Mouse (Mus musculus) gastrocnemius, postnatal 36 days (tissue): ENCODE data around the gene Evc2. TPM values are rescaled to one million over a fixed set of nuclear protein-coding genes. Genes with fewer than 3 reads are reported as not detected.

Experiments used
- DNase-seq, 2 experiments: peaks; one replicate each; pipeline ENCODE4 v3.0.0; 2022
- intact Hi-C: fragments of 180-260 bp; cut with DNase I; formaldehyde crosslinking; loops from one replicate; pipeline ENCODE4 v1.15.1; 2025
- long read RNA-seq, 2 experiments: library from polyadenylated mRNA; stranded (forward); transcript quantifications; one replicate each; pipeline ENCODE4 v2.0.0; 2021
- total RNA-seq, 2 experiments: library from RNA; stranded (reverse); gene quantifications; 2 replicates each; pipeline ENCODE4 v1.2.3; 2021

Evc2 gene
- total RNA-seq, result 1 to 10 TPM; 7.9 to 8.5 TPM
- long read RNA-seq, experiment 1, partial matches to known transcripts, result 6 of 9 reads
- long read RNA-seq, experiment 1, other reads (novel, unspliced or antisense), result 3 of 9 reads
- long read RNA-seq, experiment 2, full-length matches to known transcripts, result 3 of 11 reads
- long read RNA-seq, experiment 2, partial matches to known transcripts, result 0 of 11 reads
- long read RNA-seq, experiment 2, other reads (novel, unspliced or antisense), result 8 of 11 reads

DNA sequence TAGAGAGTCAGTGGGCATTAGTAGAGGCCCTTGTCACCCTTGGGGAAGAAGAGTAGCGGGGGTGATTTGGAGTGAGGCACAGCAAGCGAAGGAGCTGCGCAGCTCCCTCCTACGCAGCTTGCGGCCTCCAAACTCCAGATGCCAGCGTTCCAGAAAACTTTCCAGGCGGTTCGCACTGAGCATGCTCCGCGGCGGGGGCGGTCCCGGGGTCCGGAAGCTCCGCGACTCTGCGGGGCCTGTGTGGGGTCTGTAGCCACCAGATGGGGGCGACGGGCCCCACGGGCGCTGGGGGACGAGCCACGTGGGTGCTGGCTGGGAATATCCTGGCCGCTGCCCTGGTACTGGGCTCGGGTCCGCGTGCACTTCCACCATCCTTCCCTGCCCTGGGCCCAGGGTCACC, at the start of gene Evc2:
Evc2 (plus strand) TSS at position 212 of the 400 bp plus-strand sequence.
- DNase-seq, result peak; percentile 53 to 72
- intact Hi-C loops, result no loop called here

DNA sequence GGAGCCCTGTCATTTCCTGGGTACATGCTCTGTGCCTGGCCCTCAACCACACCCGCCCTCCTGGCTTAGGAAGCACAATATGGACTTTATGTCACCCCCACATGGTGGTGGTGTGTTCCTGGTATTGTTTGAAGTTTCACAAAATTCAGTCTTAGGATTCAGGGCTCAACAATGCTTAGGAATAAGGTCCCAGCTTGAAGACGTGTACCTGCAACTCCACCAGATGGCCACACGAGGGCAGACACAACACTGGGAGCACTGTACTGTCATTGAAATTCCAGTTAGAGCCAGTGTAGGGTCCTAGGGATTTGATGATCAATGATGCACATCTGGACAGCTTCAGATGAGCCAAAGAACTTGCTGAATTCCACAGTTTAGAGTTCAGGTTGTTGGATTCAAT, 49.1 kb upstream of the Evc2 start:
- intact Hi-C loops, result no loop called here
- no peak for DNase-seq

DNA sequence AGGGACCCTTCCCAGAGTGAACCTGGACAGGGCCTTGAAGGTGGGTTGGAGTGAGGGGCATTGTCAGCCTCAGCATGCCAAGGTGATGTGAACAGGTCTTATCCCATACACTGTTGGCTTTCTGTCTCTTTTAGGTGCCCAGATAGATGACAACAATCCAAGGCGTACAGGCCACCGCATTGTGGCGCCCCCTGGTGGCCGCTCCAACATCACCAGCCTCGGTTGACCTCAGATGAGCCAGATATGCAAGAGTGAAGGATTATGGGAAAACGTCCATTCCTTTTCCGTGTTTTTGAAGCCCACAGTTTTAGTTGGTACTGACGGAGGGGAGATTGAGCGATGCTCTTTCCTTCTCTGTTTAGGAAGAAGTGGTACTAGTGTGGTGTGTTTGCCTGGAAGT, 47.3 kb upstream of the Evc2 start:
- DNase-seq, result no peak
- intact Hi-C loops, result loop anchor here (5.0 kb wide), 1 partner anchor 876 kb away; no protein-coding TSS in a partner anchor

DNA sequence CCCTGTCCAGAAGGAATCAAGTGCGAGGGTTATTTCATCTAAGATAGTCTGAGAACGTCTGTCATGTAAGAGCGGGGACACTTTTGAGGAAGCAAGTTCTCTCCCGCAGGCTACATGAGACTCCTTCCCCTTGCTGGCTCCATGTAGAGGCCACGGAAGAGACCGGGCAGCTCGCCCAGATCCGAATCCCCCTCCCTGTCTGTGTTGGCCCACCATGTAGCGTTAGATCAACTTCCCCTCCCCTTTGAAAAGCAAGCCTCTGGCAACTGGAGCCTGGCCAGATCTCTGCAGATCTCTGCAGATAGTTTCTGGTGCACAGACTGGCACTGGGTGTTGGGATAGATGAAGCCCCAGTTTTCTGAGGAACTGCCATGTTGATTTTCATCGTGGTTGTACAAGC, 41.6 kb upstream of the Evc2 start:
- intact Hi-C loops, result loop anchor here (1.0 to 5.0 kb wide), 2 partner anchors 58 to 421 kb away; partner anchors contain the start of gene Stk32b
- DNase-seq, result no peak

DNA sequence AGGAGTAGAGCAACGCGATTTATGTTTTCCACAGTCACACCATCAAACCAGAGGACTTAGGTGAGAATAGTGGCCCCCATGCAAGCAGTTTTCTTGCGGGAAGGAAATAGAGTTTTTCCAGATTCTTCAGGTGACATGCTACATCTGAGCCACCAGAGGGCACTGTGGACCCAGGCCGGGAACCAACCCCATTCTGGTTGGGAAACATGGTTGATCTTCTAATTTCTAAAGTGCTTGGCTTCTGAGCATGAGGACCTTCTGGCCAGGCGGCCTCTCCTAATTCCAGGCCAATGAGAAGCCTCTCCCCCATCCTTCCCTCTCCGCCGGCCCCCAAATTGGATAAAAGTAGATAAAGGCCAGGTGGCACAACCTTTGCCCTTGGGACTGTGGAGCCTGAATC, 39.9 kb upstream of the Evc2 start:
- intact Hi-C loops, result loop anchor here (5.0 kb wide), 1 partner anchor 419 kb away; the partner anchor contains the start of gene Stk32b
- DNase-seq, result no peak

DNA sequence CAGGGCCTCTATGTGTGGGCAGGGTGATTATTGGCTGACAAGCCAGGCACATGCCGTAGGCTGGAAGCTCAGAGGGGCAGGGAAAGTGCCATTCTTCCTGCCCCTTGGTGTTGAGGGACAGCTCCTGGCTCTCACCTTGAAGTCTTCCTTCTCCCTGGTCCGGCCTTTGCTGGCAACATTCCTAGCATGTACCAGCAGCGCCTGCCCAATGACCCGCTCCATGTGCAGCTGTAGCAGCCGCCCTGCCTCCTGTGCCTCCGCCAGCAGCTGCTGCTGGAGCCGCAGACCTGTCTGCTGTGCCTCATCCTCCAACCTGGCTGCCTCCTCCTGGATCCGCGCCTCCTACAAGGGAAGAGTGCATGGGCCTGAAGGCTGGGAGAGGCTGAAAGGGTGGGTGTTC, 28.3 kb upstream of the Evc2 start:
- DNase-seq, result no peak

DNA sequence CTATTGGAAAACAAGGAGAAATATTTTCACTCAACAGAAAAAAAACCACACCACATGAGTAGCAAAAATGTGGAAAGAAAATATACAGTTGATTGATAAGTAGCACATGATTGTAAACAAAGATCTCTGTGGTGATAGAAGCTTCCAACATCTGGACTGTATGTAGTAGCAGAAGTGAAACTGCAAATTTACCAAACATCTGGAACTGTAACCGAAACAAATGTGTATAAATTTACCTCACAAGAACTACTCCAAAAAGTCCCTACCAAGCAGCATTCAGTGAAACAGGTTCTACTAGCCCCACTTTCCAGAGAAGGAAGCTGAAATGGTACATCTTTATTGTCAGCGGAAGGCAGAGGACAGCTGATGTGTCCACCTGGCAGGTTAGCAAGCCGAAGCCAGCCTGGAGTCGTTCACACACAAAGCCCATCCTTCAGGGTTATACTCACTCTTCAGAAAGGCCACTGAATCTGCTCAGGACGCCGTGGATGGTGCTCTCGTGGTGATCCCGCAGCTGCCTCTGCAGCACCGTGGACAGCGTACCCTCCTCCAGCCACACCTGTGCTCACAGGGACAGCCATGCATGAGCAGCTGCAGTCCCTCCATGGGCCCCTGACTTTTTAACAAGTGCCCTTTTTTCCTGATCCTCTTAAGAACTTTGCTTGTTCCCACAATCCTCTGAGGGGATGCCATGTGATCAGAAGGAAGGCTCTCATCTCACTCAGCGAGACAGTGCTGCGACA, 25.1 kb upstream of the Evc2 start:
- DNase-seq, result no peak
- intact Hi-C loops, result no loop called here

More for the DNA sequence above, 28.3 kb upstream of the Evc2 start:
- intact Hi-C loops, result no loop called here

DNA sequence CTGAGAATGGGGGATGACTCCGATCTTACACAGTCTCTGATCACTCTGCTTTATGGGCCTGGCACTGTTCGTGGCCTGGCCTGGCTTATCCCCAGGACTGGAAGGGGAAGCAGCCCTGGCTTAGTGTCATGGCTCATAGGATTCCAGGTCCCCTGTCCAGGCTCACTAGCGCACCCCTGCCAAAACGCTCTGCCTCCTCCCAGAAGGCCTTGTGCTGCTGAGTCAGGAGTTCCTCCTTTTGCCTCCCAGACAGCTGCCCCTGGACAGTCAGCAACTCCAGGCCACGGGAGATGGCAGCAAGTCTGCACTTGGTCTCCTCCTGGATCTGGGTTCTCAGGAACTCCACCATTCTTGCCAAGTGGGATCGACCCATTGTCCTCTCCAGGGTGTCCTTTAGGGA, 19.6 kb upstream of the Evc2 start:
- peak; percentile 40 to 45 for DNase-seq
- intact Hi-C loops, result no loop called here

DNA sequence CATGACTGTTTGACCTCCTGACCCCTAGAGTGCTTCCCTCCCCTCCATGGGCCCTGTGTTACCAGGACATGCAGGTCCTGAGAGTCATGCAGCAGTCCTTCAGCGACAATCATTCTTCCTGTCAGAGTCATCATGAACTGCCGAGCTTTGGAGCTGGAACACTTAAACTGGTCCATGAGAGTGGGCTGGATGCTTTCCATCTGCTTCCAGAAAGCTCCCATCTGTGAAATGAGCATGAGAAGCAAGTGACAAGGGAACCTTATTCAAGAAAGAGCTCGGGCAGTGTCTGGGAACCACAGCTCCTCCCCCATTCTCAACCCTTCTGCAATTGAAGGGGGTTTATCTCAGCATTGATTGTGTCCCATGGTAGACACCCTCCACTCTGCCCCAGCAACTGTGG, 18.1 kb upstream of the Evc2 start:
- intact Hi-C loops, result no loop called here
- no peak for DNase-seq

DNA sequence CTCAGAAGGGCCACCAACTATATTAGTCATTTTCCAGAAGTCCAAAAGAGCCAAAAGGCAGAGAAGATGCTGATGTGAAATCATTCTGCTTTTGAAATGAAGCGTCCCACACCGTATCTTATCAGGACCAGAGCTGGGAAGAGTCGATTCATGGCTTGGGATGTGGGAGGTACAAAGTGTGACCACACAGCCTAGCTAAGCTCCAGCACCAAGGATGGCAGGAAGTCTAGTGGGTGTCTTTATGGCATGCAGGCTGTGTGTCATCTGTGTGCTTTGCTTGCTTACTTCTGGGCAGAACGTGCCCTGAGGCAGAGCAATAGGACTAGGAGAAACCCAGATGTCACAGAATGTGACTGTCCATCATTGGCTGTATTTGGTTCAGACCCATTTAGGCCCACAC, 17.5 kb upstream of the Evc2 start:
- intact Hi-C loops, result no loop called here

DNA sequence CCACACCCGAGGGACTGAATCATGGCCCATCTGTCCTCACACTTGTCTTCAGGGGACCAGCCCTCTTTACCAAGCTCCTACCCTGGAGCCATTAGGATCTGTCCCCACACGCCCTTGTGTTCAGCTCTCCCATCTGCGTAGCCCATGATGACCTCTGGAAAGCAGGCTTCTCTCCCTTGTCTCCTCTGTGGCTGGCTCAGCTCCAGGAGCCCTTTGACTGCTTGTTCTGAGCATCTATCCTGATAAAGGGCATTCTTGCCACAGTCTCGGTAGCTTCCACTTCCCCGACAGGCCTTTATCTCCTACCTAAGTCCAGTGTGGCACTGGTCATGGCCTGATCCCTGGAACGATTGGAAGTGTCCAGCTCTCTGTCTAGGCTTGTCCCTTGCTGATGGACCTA, 11.6 kb upstream of the Evc2 start:
- DNase-seq, result no peak

More for the DNA sequence above, 17.5 kb upstream of the Evc2 start:
- DNase-seq, result no peak

DNA sequence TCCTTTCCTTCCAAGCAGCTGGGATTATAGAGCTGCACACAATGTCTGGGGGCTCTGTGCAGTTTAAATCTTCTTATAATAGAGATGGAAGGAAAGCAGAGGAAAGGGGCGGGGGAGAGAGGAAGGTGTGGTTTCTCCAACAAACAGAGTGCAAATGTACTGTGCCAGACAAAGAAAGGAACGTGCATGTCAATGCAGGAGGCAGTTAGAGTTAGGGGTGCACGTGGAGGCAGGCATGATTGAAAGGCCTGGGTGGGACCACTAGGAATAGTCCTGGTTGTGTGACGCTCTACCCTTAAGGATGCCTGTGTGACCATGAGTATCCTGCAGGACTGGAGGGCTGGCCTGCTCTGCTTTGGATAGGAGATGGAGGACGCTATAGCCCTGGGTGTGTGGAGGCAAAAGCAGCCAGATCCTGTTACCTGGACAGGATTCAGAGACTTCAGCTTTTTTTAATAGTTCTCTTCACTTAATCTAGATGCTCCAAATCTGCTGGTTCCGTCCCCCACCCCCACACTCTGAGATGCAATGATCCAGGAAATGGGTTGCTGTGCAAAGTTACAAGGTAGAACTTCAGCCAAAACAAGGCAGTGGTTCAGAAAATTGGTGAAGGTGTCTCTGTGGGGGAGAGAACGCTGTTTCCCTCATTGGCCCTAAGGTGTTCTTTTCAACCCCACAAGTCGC, 7.7 kb upstream of the Evc2 start:
- intact Hi-C loops, result no loop called here
- DNase-seq, result no peak

More for the DNA sequence above, 11.6 kb upstream of the Evc2 start:
- intact Hi-C loops, result no loop called here

DNA sequence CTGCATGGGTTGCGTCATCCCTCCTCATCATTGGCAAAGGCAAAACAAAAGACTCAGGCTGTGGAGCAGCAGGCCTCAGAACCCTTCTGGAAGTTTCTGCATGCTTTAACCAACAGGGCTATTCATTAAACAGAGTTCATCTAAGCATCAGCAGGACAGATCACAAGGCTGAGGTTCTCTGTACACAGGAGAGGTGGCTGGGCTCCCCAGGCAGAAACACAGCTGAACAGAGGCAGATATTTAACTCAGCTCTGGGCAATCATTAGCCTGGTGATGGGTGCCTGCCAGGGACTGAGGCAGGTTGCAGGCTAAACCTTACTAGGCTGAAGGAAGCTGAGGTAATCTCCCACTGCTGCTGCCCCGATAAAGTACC, 7.2 kb upstream of the Evc2 start:
- intact Hi-C loops, result no loop called here
- DNase-seq, result no peak

DNA sequence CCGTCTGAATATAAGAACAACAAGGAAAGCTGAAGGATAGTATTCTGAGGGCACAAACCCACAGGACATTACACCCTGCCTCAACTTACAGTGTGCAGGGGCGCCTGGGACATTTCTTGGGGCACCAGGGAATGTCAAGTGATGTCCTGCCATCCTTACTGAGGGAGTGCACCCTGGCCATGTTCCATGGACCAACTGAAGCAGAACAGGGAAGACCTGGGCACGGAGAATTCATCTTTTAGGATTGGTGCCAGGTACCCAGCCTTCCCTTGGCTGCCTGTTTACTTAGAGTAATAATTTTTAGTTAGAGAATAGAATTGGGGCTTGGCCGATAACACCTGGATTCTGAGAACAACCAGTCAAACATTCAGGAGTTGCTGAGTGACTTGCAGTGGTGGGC, 6.2 kb upstream of the Evc2 start:
- no peak for DNase-seq
- intact Hi-C loops, result no loop called here

DNA sequence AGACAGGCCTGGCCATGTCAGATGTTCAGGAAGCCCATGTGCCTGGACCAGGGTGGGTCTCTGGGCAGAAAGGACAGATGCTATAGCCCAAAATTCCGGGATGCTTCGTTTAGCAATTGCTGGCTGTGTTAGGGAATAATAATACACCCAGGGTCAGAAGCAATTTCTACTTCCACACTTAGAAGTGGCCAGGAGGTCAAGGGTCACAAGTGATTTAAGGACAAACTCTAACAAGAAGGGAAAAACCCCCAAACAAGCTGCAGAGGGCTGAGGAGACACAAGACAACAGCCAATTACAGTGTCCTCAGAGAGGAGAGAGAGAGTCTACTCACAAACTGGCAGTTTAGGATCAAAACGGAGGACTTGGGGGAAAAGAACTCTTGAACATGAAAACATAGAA, 3.2 kb upstream of the Evc2 start:
- intact Hi-C loops, result no loop called here

DNA sequence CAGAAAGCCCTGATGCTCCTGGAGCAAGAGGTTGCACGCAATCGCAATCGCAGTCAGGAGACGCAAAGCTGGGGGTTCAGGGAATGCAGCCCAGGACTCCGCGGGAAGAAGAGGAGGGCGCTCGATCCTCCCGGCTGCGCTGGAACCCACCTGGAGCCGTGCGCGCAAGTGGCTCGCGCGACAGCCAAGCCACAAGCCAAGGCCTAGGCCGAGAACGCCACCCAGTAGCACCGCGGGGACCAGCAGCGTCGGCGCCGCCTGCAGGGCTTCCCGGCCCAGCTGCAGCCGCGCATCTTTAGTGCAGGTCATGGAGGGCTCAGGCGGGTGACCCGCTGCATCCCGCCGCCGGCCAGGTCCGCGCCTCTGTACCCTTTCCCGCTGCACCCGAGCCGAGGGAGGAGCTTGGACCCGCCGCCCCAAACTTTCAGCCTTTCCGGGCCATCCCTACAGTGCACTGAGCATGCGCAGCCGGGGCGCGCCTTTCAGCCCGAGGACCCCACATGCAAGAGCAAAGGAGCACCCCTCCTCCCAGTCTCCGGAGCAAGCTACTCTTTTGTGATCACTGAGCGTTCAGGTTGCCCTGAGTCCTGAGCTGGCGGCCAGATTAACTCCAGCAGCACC, 1.7 kb upstream of the Evc2 start, which contains the start of gene Evc:
Evc (minus strand) TSS at position 410 of the 621 bp plus-strand sequence.
- intact Hi-C loops, result no loop called here
- DNase-seq, result peak; percentile 69 to 70

More for the DNA sequence above, 3.2 kb upstream of the Evc2 start:
- no peak for DNase-seq

DNA sequence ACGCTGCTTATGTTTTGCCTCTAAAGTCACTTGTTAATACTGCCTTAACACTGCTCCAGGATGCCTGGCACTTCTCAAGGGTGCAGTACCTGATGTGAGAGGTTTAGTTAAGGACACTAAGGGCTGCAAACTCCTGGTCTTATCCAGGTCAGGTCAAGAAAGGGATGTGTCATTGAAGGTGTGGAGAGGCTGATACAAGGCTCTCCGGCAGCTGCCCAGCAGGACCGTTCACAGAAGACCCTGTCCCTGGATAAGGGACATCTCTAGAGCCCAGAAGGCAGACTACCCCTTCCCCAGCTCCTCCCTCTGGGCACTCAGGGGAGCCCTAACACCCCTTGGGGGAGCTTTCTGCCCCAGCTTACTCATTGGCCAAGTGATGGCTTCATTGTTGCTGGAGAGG, 603 bp upstream of the Evc2 start:
- DNase-seq, result no peak
- intact Hi-C loops, result no loop called here

DNA sequence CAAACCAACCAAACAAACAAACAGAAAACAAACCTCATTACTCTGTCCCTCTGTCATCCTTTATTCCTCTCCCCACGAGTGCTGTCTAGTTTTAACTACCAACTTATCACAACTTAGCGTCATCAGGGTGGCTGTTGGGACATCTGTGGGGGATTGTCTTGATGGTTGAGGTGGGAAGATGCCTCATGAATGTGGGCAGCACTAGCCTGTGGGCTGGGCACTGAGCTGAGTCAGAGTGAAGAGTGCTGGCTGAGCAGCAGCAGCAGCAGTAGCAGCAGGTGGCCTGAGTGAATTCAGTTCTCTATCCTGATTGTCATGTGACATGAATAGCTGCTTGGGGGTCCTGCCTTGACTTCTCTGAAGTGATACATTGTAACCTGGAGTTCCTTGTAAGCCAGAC, 5.7 kb downstream of the Evc2 start:
- DNase-seq, result no peak
- intact Hi-C loops, result no loop called here

DNA sequence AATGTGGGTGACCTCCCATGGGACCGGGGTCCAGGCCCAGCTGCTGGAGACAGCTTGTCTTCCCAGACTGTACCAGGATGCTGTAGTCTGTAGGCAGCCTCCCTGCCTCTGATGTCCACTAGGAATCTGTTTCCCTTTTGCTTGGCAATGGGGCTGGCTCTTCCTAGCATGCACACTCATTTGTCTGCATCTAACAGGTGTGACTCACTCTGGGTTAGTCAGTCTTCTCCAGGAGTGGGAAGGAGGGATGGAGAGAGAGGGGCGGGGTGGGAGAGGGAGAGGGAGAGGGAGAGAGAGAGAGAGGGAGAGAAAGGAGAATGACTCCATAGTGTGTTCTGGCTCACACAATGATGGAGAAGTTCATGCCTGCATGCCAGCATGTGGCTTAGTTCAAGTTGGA, 13.5 kb downstream of the Evc2 start:
- no peak for DNase-seq
- intact Hi-C loops, result loop anchor here (1.0 kb wide), 1 partner anchor 50 kb away; no protein-coding TSS in a partner anchor

DNA sequence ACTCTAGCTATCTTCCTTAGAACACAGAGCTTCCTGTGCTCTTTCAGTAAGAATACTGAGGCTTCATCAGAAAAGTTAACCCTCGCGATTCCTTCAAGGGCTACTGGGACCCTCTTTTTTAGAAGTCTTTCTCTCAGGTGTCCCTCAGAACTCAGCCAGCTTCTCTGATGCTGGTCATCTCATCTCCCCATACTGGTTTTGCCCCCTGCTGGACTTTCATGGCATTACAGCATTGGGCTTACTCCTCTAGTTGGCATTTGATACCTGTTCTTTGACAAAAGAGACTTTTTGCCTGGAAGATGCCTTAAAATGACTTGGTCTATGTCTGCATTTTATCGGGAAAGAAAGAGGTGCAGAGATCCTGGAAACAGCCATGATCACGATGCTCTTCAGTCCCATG, 16.1 kb downstream of the Evc2 start:
- peak in 1 of 2 experiments; percentile 45 for DNase-seq
- intact Hi-C loops, result loop anchor here (1.0 kb wide), 1 partner anchor 57 kb away; no protein-coding TSS in a partner anchor

DNA sequence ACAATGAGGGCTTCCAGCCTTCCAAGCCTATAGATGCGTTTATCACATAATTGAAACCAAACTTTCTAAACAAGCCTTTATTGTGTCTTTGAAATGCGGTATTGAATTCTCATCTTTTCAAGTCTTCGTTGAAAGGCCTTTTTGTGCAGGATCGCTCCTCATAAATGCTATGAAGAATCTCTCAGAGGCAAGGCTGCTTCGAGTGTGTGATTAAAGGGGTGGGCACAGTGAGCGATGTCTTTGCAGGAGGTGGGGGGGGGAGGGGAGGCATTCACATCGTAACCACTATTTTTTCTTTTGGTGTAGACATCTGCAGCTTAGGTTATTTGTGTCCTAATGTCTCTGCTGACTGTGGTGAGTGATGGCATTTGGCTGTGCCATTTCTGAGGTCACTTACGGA, 17.7 kb downstream of the Evc2 start:
- intact Hi-C loops, result no loop called here
- DNase-seq, result no peak
